Mouse (Mus musculus) kidney, embryonic 16.5 days (tissue): ENCODE measurements around the gene Rabgap1l. TPM values are rescaled to one million over a fixed set of nuclear protein-coding genes. Genes with fewer than 3 reads are reported as not detected.

Source experiments
- ATAC-seq: fragments of 200-750 bp; cut with Nextera tagmentation; 2 replicates; pipeline ENCODE4 v1.8.0; 2017; ENCODE audit warnings: moderate TSS enrichment; ENCODE audit not compliant: low FRiP score, low TSS enrichment
- H3K27ac ChIP-seq: fragments of 300-500 bp; sonication (generic); 2 replicates; pipeline ENCODE4 v1.5.1; 2014; ENCODE audit warnings: low read length
- H3K27me3 ChIP-seq: fragments of 300-500 bp; sonication (generic); 2 replicates; pipeline ENCODE4 v1.6.1; 2014; ENCODE audit warnings: low read length, control low read depth, mixed read lengths; ENCODE audit not compliant: insufficient read depth
- H3K36me3 ChIP-seq: fragments of 300-500 bp; sonication (generic); 2 replicates; pipeline ENCODE4 v1.6.1; 2014; ENCODE audit warnings: low read length, control low read depth, mixed read lengths; ENCODE audit not compliant: insufficient read depth
- H3K4me1 ChIP-seq: fragments of 300-500 bp; sonication (generic); 2 replicates; pipeline ENCODE4 v1.6.1; 2014; ENCODE audit warnings: low read length, control low read depth, mixed read lengths; ENCODE audit not compliant: insufficient read depth
- H3K4me2 ChIP-seq: fragments of 300-500 bp; sonication (generic); replicated peaks from 2 replicates; pipeline ENCODE4 v1.6.1; 2014; ENCODE audit warnings: low read depth, low read length
- H3K4me3 ChIP-seq: fragments of 300-500 bp; sonication (generic); 2 replicates; pipeline ENCODE4 v1.5.1; 2014; ENCODE audit warnings: mild to moderate bottlenecking, low read length
- H3K9ac ChIP-seq: fragments of 300-500 bp; sonication (generic); replicated peaks from 2 replicates; pipeline ENCODE4 v1.6.1; 2014; ENCODE audit warnings: low read length
- H3K9me3 ChIP-seq: fragments of 300-500 bp; sonication (generic); 2 replicates; pipeline ENCODE4 v1.6.1; 2016; ENCODE audit warnings: low read length, control low read depth
- WGBS: fragments of 180-500 bp; shearing (Covaris S2); extraction: QIAGEN DNeasy Blood & Tissue Kit; methylation state at CpG from one replicate; pipeline ENCODE4 v1.1.7; 2014; 5-methylcytosine and 5-hydroxymethylcytosine counted together
- polyA plus RNA-seq: library from polyadenylated mRNA; unstranded; fragments of >200 nt; fragmentation: Nextera tagmentation; extraction: Ambion mirVana; gene quantifications from 2 replicates; pipeline ENCODE4 v1.2.1, GENCODE M21; 2015

The Rabgap1l gene
- polyA plus RNA-seq, 1 experiment from 2014 or later, result 11.4 TPM

- Histone ChIP-seq H3K9ac (no peak overlapping the region), H3K36me3 (no peaks in the 10 kb centered on the region)
These were observed 2.4 kb downstream of the Rabgap1l start for GRCm38 (mm10) chr1:160790630-160791029.

GRCm38 (mm10) chr1:160789876-160790275 lies 3.1 kb downstream of the Rabgap1l start:
- no peaks in the 10 kb centered on the region for H3K27me3 ChIP-seq
- peaks cover 12% of the 10 kb centered on the region; the same call in 1 of the 2 replicates for H3K4me1 ChIP-seq
- no peak overlapping the region for H3K4me2 ChIP-seq
- H3K9ac ChIP-seq, result no peak overlapping the region
- 79% methylated on average over 3 of the region's 3 CpGs for WGBS
- no peak overlapping the region for H3K4me3 ChIP-seq
- no peak overlapping the region for H3K27ac ChIP-seq
- ATAC-seq, result no peak
- no peaks in the 10 kb centered on the region for H3K9me3 ChIP-seq
- no peaks in the 10 kb centered on the region for H3K36me3 ChIP-seq

More at GRCm38 (mm10) chr1:160790630-160791029, 2.4 kb downstream of the Rabgap1l start:
- no peak for ATAC-seq
- Histone ChIP-seq H3K4me1 (peaks cover 12% of the 10 kb centered on the region; the same call in 1 of the 2 replicates), H3K4me3 (no peak overlapping the region), H3K9me3 (no peaks in the 10 kb centered on the region), H3K27me3 (no peaks in the 10 kb centered on the region), H3K4me2 (no peak overlapping the region), H3K27ac (no peak overlapping the region)

GRCm38 (mm10) chr1:160787926-160788325 lies 5.1 kb downstream of the Rabgap1l start:
- no peak for ATAC-seq
- Histone ChIP-seq H3K4me1 (peaks cover 12% of the 10 kb centered on the region; the same call in 1 of the 2 replicates), H3K27ac (no peak overlapping the region), H3K4me3 (no peak overlapping the region), H3K36me3 (no peaks in the 10 kb centered on the region), H3K9me3 (no peaks in the 10 kb centered on the region), H3K27me3 (no peaks in the 10 kb centered on the region), H3K9ac (no peak overlapping the region), H3K4me2 (no peak overlapping the region)
- WGBS, result 82% methylated on average over 1 of the region's 1 CpGs

- H3K27me3 ChIP-seq, result no peaks in the 10 kb centered on the region
- no peak overlapping the region for H3K9ac ChIP-seq
- H3K4me2 ChIP-seq, result no peak overlapping the region
- peaks cover 12% of the 10 kb centered on the region; the same call in 1 of the 2 replicates for H3K4me1 ChIP-seq
- no peak for ATAC-seq
- H3K4me3 ChIP-seq, result no peak overlapping the region
- no peaks in the 10 kb centered on the region for H3K36me3 ChIP-seq
- WGBS, result 82% methylated on average over 3 of the region's 3 CpGs
- H3K27ac ChIP-seq, result no peak overlapping the region
- no peaks in the 10 kb centered on the region for H3K9me3 ChIP-seq
These were observed 5.8 kb downstream of the Rabgap1l start for GRCm38 (mm10) chr1:160787164-160787563.

- no peak overlapping the region for H3K4me2 ChIP-seq
- ATAC-seq, result no peak
- no peaks in the 10 kb centered on the region for H3K9me3 ChIP-seq
- H3K27me3 ChIP-seq, result no peaks in the 10 kb centered on the region
- peaks cover 8% of the 10 kb centered on the region; the same call in 1 of the 2 replicates for H3K4me1 ChIP-seq
- H3K9ac ChIP-seq, result no peak overlapping the region
- no peak overlapping the region for H3K4me3 ChIP-seq
- H3K27ac ChIP-seq, result no peak overlapping the region
- no peaks in the 10 kb centered on the region for H3K36me3 ChIP-seq
- WGBS, result 81% methylated on average over 3 of the region's 3 CpGs
These were observed 6.4 kb downstream of the Rabgap1l start for GRCm38 (mm10) chr1:160786571-160786970.

- Histone ChIP-seq H3K27ac (no peak overlapping the region), H3K9ac (no peak overlapping the region), H3K9me3 (no peaks in the 10 kb centered on the region), H3K4me3 (no peak overlapping the region), H3K27me3 (no peaks in the 10 kb centered on the region), H3K4me2 (no peak overlapping the region), H3K4me1 (0 out of 2 replicates have a peak, but pooled peaks cover 5% of the 10 kb centered on the region), H3K36me3 (no peaks in the 10 kb centered on the region)
- WGBS, result 65% methylated on average over 4 of the region's 4 CpGs
- no peak for ATAC-seq
These were observed 7.3 kb downstream of the Rabgap1l start for GRCm38 (mm10) chr1:160785681-160786225.

GRCm38 (mm10) chr1:160784122-160784521 lies 8.9 kb downstream of the Rabgap1l start:
- 76% methylated on average over 1 of the region's 1 CpGs for WGBS
- H3K4me1 ChIP-seq, result 0 out of 2 replicates have a peak, but pooled peaks cover 5% of the 10 kb centered on the region
- ATAC-seq, result peak; percentile 67; the same call in 1 of the 2 replicates
- H3K27me3 ChIP-seq, result no peaks in the 10 kb centered on the region
- no peak overlapping the region for H3K9ac ChIP-seq
- H3K4me3 ChIP-seq, result no peak overlapping the region
- no peaks in the 10 kb centered on the region for H3K36me3 ChIP-seq
- no peak overlapping the region for H3K27ac ChIP-seq
- no peak overlapping the region for H3K4me2 ChIP-seq
- no peaks in the 10 kb centered on the region for H3K9me3 ChIP-seq

GRCm38 (mm10) chr1:160774166-160774565 lies 18.8 kb downstream of the Rabgap1l start:
- Histone ChIP-seq H3K27ac (no peak overlapping the region), H3K9ac (no peak overlapping the region), H3K4me2 (no peak overlapping the region), H3K4me3 (no peak overlapping the region), H3K36me3 (no peaks in the 10 kb centered on the region), H3K9me3 (no peaks in the 10 kb centered on the region), H3K4me1 (no peaks in the 10 kb centered on the region), H3K27me3 (no peaks in the 10 kb centered on the region)
- WGBS, result 58% methylated on average over 1 of the region's 1 CpGs
- no peak for ATAC-seq

GRCm38 (mm10) chr1:160765565-160765964 lies 27.4 kb downstream of the Rabgap1l start:
- Histone ChIP-seq H3K4me1 (no peaks in the 10 kb centered on the region), H3K27me3 (no peaks in the 10 kb centered on the region), H3K4me3 (no peak overlapping the region), H3K4me2 (no peak overlapping the region), H3K9ac (no peak overlapping the region), H3K36me3 (no peaks in the 10 kb centered on the region), H3K27ac (no peak overlapping the region), H3K9me3 (no peaks in the 10 kb centered on the region)
- ATAC-seq, result no peak
- WGBS, result 83% methylated on average over 2 of the region's 2 CpGs

- WGBS, result 29% methylated on average over 3 of the region's 3 CpGs
- no peak; the same call in 1 of the 2 replicates for ATAC-seq
These were observed 34.8 kb downstream of the Rabgap1l start for GRCm38 (mm10) chr1:160758243-160758642.

More at GRCm38 (mm10) chr1:160758243-160758642, 34.8 kb downstream of the Rabgap1l start:
- H3K9ac ChIP-seq, result no peak overlapping the region
- no peaks in the 10 kb centered on the region for H3K36me3 ChIP-seq
- H3K4me3 ChIP-seq, result no peak overlapping the region
- H3K4me1 ChIP-seq, result no peaks in the 10 kb centered on the region
- no peak overlapping the region for H3K4me2 ChIP-seq
- 0 out of 2 replicates have a peak, but pooled peaks cover 3% of the 10 kb centered on the region for H3K9me3 ChIP-seq
- H3K27ac ChIP-seq, result no peak overlapping the region
- H3K27me3 ChIP-seq, result no peaks in the 10 kb centered on the region
